Mouse (Mus musculus) C2C12 (cell line): ENCODE measurements around the gene Blcap. TPM values are rescaled to one million over a fixed set of nuclear protein-coding genes. Genes with fewer than 3 reads are reported as not detected.

Experiments
- H3K27me3 ChIP-seq: one replicate; pipeline ENCODE4 v1.6.1; 2011; ENCODE audit not compliant: control insufficient read depth, insufficient read depth, insufficient read length
- H3K36me3 ChIP-seq: one replicate; pipeline ENCODE4 v1.6.1; 2011; ENCODE audit not compliant: control insufficient read depth, insufficient read depth
- H3K4me3 ChIP-seq: one replicate; pipeline ENCODE4 v1.5.1; 2011; ENCODE audit warnings: mild to moderate bottlenecking, control low read depth; ENCODE audit not compliant: poor library complexity, insufficient read depth, severe bottlenecking
- H3K79me2 ChIP-seq: one replicate; pipeline ENCODE4 v1.6.1; 2011; ENCODE audit not compliant: control insufficient read depth, insufficient read depth
- H3K79me3 ChIP-seq: one replicate; pipeline ENCODE4 v1.6.1; 2011; ENCODE audit warnings: low read depth, control low read depth
- H3ac ChIP-seq: one replicate; pipeline ENCODE3; 2011; ENCODE audit warnings: low read depth; ENCODE audit not compliant: control insufficient read depth, insufficient read length
- CEBPB ChIP-seq: IDR thresholded peaks from one replicate; pipeline ENCODE4 v1.6.1; 2011; ENCODE audit warnings: low read depth, mild to moderate bottlenecking, control low read depth, moderate library complexity
- CTCF ChIP-seq: IDR thresholded peaks from one replicate; pipeline ENCODE4 v1.5.1; 2011; ENCODE audit not compliant: control insufficient read depth, insufficient read depth, insufficient read length
- FOSL1 ChIP-seq: IDR thresholded peaks from one replicate; pipeline ENCODE4 v1.8.0; 2011; ENCODE audit warnings: mild to moderate bottlenecking, low read length; ENCODE audit not compliant: poor library complexity, insufficient read depth, severe bottlenecking
- MAX ChIP-seq: IDR thresholded peaks from one replicate; pipeline ENCODE4 v1.6.1; 2011; ENCODE audit warnings: mild to moderate bottlenecking, control low read depth
- MYOD1 ChIP-seq: IDR thresholded peaks from one replicate; pipeline ENCODE4 v1.6.1; 2011; ENCODE audit warnings: low read depth; ENCODE audit not compliant: control insufficient read depth, insufficient read length
- MYOG ChIP-seq: IDR thresholded peaks from one replicate; pipeline ENCODE4 v1.6.1; 2011; ENCODE audit not compliant: control insufficient read depth, insufficient read length; ENCODE audit errors: extremely low read depth
- USF1 ChIP-seq: IDR thresholded peaks from one replicate; pipeline ENCODE4 v1.6.1; 2011; ENCODE audit warnings: low read depth, mild to moderate bottlenecking, control low read depth, moderate library complexity
- polyA plus RNA-seq: library from polyadenylated mRNA; unstranded; fragments of >200 nt; fragmentation: generic; extraction: Trizol; gene quantifications from one replicate; pipeline ENCODE4 v1.2.1, GENCODE M21; 2012; ENCODE audit warnings: missing spikeins

Blcap gene
- polyA plus RNA-seq, 1 experiment, result 25.2 TPM

DNA sequence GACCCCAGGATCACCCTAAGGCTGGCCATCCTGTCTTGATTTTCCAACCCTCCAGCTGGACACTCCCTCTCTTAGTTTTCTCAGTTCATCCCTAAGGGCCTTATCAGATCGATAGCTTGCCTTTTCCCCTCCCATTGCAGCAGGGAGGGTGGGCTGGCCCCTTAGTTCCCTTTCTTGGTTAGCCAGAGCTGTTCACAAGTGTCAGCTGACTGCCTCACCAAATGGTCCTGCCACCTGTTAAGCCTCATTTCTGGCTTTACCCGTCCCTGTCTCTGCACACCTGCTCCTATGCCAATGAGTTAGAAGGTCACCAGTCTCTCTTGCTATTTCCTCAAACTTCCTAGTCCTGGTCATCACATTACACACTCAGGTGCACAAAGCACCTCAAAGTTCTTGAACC lies 8.0 kb downstream of the Blcap start:
- H3K79me2 ChIP-seq, result peaks cover 82% of the 10 kb centered on the region
- peaks cover 52% of the 10 kb centered on the region for H3K36me3 ChIP-seq
- no peak overlapping the region for H3ac ChIP-seq
- no peaks in the 10 kb centered on the region for H3K27me3 ChIP-seq
- TF ChIP-seq CEBPB (no peak), USF1 (no peak), MYOG (no peak), MAX (no peak), MYOD1 (no peak), CTCF (no peak), FOSL1 (no peak)
- H3K79me3 ChIP-seq, result peaks cover 78% of the 10 kb centered on the region
- H3K4me3 ChIP-seq, result peak overlapping the region; percentile 6

GRCm38 (mm10) chr2:157561165-157561836 lies 9.8 kb downstream of the Blcap start:
- Histone ChIP-seq H3ac (no peak overlapping the region), H3K36me3 (peaks cover 69% of the 10 kb centered on the region), H3K79me2 (peaks cover 99% of the 10 kb centered on the region), H3K27me3 (no peaks in the 10 kb centered on the region), H3K4me3 (no peak overlapping the region), H3K79me3 (peaks cover 95% of the 10 kb centered on the region)
- no peak for TF ChIP-seq FOSL1
- no peak for TF ChIP-seq MYOD1
- TF ChIP-seq USF1, result no peak
- no peak for TF ChIP-seq MYOG
- TF ChIP-seq CTCF, result no peak
- no peak for TF ChIP-seq CEBPB
- no peak for TF ChIP-seq MAX

DNA sequence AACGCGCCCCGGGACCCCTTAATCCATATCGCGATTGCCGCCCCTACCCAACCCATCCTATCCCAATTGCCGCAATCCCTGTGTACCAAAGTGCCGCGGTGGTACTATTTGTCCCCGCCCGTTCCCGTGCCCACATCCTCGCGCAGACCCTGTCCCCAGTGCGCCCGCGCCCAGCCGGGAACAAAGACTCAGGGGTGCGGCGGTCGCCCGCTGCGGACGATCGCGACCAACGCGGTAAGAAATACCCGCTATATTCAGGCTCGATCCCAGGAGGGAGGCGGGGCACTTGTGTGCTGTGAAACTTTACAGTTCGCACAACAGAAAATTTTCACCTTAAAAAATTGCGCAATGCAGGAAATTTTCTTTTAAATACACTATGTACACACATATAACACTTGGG lies 10.8 kb downstream of the Blcap start:
- Histone ChIP-seq H3ac (no peak overlapping the region), H3K36me3 (peaks cover 77% of the 10 kb centered on the region), H3K27me3 (no peaks in the 10 kb centered on the region), H3K79me2 (peaks cover 99% of the 10 kb centered on the region), H3K4me3 (no peak overlapping the region), H3K79me3 (peaks cover 95% of the 10 kb centered on the region)
- TF ChIP-seq CEBPB (peak; percentile 46), MYOD1 (no peak)

DNA sequence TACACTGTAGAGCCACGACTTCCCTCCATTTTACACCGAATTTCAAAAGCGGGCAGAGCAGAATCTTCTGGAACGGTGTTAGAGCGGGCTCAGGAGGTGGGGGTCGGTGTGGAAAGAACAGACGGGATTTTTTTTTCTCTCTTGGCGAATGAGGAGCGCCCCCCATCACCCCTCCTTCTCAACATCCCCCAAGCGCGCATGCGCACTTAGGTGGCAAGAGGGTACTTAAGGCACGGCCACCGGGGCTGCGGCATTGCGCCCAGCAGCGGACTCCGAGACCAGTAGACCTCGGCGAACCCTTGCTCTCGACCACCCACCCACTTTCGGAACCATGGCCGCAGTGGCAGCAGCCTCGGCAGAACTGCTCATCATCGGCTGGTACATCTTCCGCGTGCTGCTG lies 11.2 kb downstream of the Blcap start, which contains the start of gene Nnat:
Nnat (plus strand) TSS at position 221 of the 400 bp plus-strand sequence.
- Histone ChIP-seq H3K4me3 (no peak within 1 kb of the TSS), H3K79me2 (peaks cover 99% of the 10 kb centered on the region), H3K27me3 (no peaks in the 10 kb centered on the region)

GRCm38 (mm10) chr2:157559440-157559839 lies 11.6 kb downstream of the Blcap start:
- Histone ChIP-seq H3K79me2 (peaks cover 99% of the 10 kb centered on the region), H3K4me3 (no peak overlapping the region), H3K79me3 (peaks cover 88% of the 10 kb centered on the region), H3K27me3 (no peaks in the 10 kb centered on the region), H3ac (no peak overlapping the region), H3K36me3 (peaks cover 84% of the 10 kb centered on the region)
- no peak for TF ChIP-seq USF1
- TF ChIP-seq CEBPB, result no peak
- no peak for TF ChIP-seq MYOG
- TF ChIP-seq MAX, result no peak
- no peak for TF ChIP-seq MYOD1
- TF ChIP-seq FOSL1, result no peak
- TF ChIP-seq CTCF, result no peak

More for the DNA sequence above, 11.2 kb downstream of the Blcap start, which contains the start of gene Nnat:
- Histone ChIP-seq H3K36me3 (peaks cover 80% of the 10 kb centered on the region), H3ac (no peak within 1 kb of the TSS), H3K79me3 (peaks cover 91% of the 10 kb centered on the region)
- TF ChIP-seq CTCF, result no peak

GRCm38 (mm10) chr2:157558520-157558919 lies 12.6 kb downstream of the Blcap start:
- H3ac ChIP-seq, result no peak overlapping the region
- no peaks in the 10 kb centered on the region for H3K27me3 ChIP-seq
- peaks cover 99% of the 10 kb centered on the region for H3K79me2 ChIP-seq
- no peak for TF ChIP-seq CEBPB
- no peak for TF ChIP-seq FOSL1
- H3K79me3 ChIP-seq, result peaks cover 79% of the 10 kb centered on the region
- peaks cover 75% of the 10 kb centered on the region for H3K36me3 ChIP-seq
- H3K4me3 ChIP-seq, result no peak overlapping the region
